ENCODE assay signal across 23 mouse cellular contexts in the genomic region with DNA sequence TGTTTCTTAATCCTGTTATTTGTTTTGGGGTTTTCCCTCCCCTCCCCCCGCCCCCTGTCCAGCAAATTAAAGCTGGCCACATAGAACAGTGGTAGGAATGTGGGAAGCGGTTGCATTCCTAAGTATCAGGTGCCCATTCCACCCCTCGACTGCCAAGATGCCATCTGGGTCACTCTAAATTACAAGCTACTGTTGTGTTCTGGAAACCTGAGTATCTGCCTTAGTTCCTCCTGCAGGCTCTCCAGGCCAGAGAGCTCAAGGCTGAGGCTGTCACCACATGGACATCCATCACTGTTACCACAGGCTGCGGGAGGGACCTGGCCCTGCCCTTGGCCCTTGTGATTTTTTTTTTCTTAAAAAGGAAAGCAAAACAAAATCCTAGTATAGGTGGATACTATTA. TPM values are rescaled to one million over a fixed set of nuclear protein-coding genes. Genes with fewer than 3 reads are reported as not detected.
DNase-seq lines count a peak whose midpoint lies in the region.
"Had no signal": no experiment of that assay in that cellular context is flagged by ENCODE, and none has a peak within 500 bp of the region (broad histone marks: within the 10 kb centered on the region; RNA-seq: fewer than 3 reads in every experiment).

No protein-coding gene starts in this region.

- H3K9me3 ChIP-seq in heart, embryonic 10.5 days = no peaks in the 10 kb centered on the region
- H3K9me3 ChIP-seq: embryonic facial prominence, embryonic 12.5 days; forebrain, embryonic 13.5 days; heart, embryonic 13.5 days; hindbrain, embryonic 12.5 days; limb, embryonic 10.5 days; neural tube, embryonic 15.5 days had no signal

- H3K4me1 ChIP-seq in heart, embryonic 10.5 days = 0 out of 2 replicates have a peak, but pooled peaks cover 3% of the 10 kb centered on the region
- H3K4me1 ChIP-seq: forebrain, embryonic 13.5 days; heart, embryonic 13.5 days; neural tube, embryonic 15.5 days had no signal

- no peaks in the 10 kb centered on the region for H3K27me3 ChIP-seq in heart, embryonic 10.5 days (ENCODE audit: insufficient read depth, poor library complexity, severe bottlenecking)
- H3K27me3 ChIP-seq: embryonic facial prominence, embryonic 12.5 days; forebrain, embryonic 13.5 days; heart, embryonic 13.5 days; hindbrain, embryonic 12.5 days; neural tube, embryonic 15.5 days had no signal

- no peaks in the 10 kb centered on the region for H3K36me3 ChIP-seq in heart, embryonic 10.5 days
- H3K36me3 ChIP-seq: embryonic facial prominence, embryonic 12.5 days; heart, embryonic 13.5 days; hindbrain, embryonic 12.5 days; limb, embryonic 10.5 days; neural tube, embryonic 15.5 days had no signal

- 49% methylated on average over 4 of the region's 4 CpGs for WGBS in heart, embryonic 10.5 days

- DNase-seq in heart, embryonic 10.5 days (ENCODE audit: low spot score) = peak; percentile 43
- no peak for DNase-seq in heart, postnatal 10 days
- peak; percentile 38 for DNase-seq in 3134 (ENCODE audit: extremely low read depth, insufficient read length, low spot score)
- DNase-seq in Muller cell, postnatal 12 days (ENCODE audit: inconsistent ontology term) = peak; percentile 57
- DNase-seq in adrenal gland, postnatal 25 days = peak; percentile 54
- no peak for DNase-seq in thymus, postnatal 14 days
- no peak for DNase-seq in embryo, embryonic 9.5 days (ENCODE audit: extremely low spot score)
- no peak for DNase-seq in gastrocnemius, postnatal 4 days (ENCODE audit: low spot score in 2 of 2)
- DNase-seq: cerebellum, adult 11 months; cerebellum, postnatal 10 days; kidney, adult 18-20 months; liver; right cerebral cortex, adult 18-20 months; thymus, adult 18-20 months; thymus, postnatal 4 days had no signal

- no peak overlapping the region for H3K4me3 ChIP-seq in heart, embryonic 10.5 days
- H3K4me3 ChIP-seq: embryonic facial prominence, embryonic 12.5 days; forebrain, embryonic 13.5 days; heart, embryonic 13.5 days; hindbrain, embryonic 12.5 days; limb, embryonic 10.5 days; neural tube, embryonic 15.5 days had no signal

- H3K27ac ChIP-seq in heart, embryonic 10.5 days = no peak overlapping the region
- H3K27ac ChIP-seq: embryonic facial prominence, embryonic 12.5 days; forebrain, embryonic 13.5 days; heart, embryonic 13.5 days; hindbrain, embryonic 12.5 days; limb, embryonic 10.5 days; macrophage; neural tube, embryonic 15.5 days had no signal

- intact Hi-C loops in heart, postnatal 10 days (cut with DNase I) = no loop called here

RNA-seq across cellular contexts. Expression of a gene that starts 25.9 kb away (rescaled TPM):
- polyA plus RNA-seq in heart, embryonic 10.5 days (2016; fragmentation: Nextera tagmentation; extraction: Ambion mirVana) = 3.2 and 3.7 TPM in 2 replicates
- 1 to 10 TPM; 1.5 to 2.1 TPM for total RNA-seq in heart, postnatal 10 days (2021)
- 16.8 and 22.4 TPM in 2 replicates for total RNA-seq in adrenal gland, postnatal 25 days (2021)
- under 1 TPM; 0.29 TPM for total RNA-seq in gastrocnemius, postnatal 4 days (2021)
- total RNA-seq: granulocyte monocyte progenitor cell, adult 5-6 weeks had no signal
- polyA plus RNA-seq: macrophage had no signal

Comparison
In these comparisons a context has a peak if more than half of its experiments do, and no peak if none do; other contexts are left out.
1. DNase-seq: peak in heart, embryonic 10.5 days (single experiment), 3134 (single experiment), Muller cell, postnatal 12 days (single experiment) and adrenal gland, postnatal 25 days (single experiment); none in heart, postnatal 10 days (0 of 2), thymus, postnatal 14 days (single experiment), embryo, embryonic 9.5 days (single experiment) and gastrocnemius, postnatal 4 days (0 of 2).